Mouse (Mus musculus): ENCODE measurements around the gene Schip1.
"Not testable (repeated sequence)": the region's sequence is repeated elsewhere in the genome, so short reads cannot be mapped to it uniquely, and the experiment has no call there.

The Schip1 gene

DNA sequence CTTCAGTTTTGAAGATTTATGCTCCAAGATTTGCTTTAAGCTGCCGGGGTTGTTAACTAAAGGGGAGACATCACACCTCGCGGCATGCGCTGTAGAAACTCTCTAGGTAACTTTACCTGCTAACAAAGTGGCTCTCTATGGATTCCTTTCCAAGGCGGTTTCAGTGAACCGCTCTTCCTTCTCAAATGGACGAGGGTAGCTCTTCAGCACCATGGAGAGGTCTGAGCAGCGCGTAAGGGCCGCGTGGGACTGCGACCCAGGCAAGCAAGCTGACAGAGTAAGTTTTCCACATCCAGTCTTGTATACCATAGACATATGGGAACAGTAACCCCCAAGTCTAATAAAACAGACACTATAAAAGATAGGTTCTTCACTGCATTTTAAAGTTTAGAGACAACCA, at the start of gene Schip1:
Gene Schip1 (plus strand): TSS at position 72 of the 400 bp plus-strand sequence.
- peak; percentile 32 for DNase-seq

DNA sequence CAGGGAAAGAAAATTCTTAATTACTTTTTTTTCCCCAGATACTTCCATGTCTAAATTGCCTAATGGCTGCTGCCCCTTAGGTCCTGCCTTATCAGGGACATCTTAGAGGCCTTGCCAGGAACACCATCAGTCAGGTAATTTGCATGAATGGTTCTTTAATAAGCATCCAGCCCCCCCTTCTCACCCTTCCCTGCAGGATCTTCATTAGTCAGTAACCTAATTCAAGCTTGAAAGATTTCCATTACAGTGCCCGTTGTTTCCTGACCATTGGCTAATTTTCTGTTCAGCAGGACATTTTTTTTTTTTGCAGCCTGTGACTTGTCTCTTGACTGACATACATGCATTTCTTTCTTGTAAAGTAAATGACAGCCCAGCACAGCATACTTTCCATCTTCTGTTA, 48.8 kb upstream of the Schip1 start:
- no peak for DNase-seq

DNA sequence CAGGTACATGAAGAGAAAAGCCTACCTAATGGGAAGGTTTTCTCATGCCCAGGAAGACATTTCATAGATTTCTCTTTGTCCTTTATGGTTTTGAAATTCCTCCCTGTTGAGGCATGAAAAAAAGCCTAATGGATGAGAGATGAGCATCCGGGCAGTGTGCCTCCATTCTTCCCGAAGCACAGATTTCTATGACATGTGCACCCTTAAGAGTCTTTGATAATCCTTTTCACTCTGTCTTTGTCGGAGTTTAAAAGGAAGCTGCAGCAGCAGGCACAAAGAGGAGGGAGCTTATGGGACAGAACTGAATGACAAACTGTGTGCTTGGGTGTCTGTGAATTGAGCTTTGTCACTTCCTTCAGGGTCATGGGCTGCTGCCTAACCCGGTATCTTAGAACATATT, 45.2 kb upstream of the Schip1 start:
- DNase-seq: no peak

DNA sequence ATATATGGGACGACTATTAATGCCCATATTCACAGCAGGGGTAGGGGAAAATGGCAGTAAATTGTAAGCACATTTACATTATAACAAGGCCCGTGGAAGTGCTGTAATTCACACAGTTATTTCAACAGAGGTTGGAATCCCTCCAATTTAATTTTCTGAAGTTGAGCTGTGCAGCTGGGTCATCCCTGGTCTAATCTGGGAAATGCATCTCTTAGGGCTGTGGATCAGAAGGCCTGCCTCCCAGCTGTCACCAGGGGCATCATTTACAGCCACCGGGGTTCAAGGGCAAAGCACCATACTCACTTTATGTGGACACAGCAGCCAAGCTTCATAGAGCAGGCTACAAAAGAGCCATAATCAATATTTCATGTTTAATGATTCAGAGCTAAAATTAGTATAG, 28.5 kb upstream of the Schip1 start:
- DNase-seq: no peak

DNA sequence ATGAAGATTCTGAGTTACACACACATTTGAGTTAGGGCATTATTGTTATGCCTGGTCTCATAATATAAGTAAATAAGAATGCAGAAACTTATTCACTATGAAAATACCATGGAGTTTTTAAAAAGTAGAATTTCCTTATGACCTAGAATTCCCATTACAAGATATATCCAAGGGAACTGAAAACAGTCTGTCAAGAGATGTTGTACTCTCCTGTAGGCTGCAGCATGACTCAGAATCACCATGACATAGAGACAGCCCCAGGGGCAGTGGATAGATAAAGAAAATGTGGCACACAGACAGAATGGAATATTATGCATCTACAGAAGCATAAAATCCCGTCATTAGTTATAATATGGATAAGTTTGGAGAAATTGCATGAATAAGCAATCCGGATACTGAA, 21.7 kb upstream of the Schip1 start:
- DNase-seq: no peak

DNA sequence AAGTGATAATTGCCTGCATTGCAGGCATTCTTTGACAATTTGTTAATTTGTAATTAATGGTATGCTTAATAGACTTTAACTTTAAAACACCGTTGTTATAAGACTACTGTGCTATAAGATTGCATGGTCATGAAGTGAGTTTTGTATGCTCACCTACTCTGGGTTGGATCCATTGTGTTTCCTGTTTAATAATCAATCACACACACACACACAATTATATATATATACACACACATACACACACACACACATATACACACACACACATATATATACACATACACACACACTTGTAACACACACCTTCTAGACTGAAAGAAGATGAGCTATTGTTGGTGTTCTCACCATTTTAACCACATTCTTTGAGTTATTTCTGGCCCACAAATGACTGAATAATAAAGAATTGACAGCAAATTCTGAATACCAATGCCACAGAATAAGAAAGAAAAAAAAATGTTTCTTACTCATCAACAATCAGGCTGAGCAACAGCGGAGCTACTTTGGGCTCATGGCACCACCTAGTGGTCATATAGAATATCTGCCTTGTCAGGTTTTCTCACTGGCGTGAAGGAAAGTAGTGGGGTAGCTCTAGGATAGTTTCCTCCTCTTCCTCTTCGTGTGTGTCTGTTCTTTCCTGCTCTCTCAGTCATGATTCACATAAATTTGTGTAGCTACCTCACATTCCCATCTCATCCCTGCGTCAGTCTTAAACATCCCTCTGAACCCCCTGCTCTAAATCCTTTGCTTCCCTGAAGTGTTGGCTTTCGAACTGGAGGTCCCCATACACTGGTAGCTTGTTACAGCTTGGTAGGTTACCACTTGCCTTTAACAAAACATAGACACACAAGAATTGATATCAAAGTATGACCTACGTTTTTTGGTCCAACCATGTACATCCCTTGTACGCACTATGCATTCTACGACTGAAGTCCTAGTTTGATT, 18.9 kb upstream of the Schip1 start:
- peak; percentile 32 for DNase-seq

DNA sequence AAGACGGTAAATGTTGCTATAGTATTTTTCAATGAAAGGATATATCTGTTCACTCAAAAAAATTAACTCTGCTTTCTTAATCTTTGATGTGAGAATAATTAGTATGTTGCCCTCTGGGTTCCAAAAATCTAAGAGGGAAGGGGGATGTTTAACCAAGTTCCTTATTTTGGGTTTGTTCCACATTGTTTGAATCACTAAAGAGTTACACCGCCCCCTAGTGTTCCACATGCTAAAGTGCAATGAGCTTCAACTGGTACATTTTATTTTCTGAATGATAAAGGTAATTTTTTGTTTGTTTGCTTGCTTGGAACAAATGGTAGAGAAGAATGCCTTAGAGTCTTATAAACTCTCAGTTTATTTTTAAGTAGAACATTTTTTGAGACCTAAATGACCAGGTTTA, 11.1 kb upstream of the Schip1 start:
- DNase-seq: peak; percentile 12

DNA sequence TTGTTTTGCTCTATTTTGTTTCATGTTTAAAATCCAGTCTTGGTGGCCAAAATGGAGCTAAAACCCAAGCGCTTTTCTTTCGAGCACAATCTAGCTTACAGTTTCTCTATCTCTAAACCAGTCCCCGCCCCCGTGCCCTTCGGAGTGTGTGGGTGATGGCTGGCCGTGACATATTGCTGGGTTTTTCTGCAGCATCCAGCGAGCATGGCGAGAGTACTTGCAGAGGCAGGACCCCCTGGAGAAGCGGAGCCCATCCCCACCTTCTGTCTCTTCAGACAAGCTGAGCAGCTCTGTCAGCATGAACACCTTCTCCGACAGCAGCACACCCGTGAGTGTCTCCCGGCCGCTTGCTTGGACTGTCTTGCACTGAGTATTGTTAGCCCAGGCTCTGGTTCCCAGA, 9.5 kb upstream of the Schip1 start:
- DNase-seq: no peak

DNA sequence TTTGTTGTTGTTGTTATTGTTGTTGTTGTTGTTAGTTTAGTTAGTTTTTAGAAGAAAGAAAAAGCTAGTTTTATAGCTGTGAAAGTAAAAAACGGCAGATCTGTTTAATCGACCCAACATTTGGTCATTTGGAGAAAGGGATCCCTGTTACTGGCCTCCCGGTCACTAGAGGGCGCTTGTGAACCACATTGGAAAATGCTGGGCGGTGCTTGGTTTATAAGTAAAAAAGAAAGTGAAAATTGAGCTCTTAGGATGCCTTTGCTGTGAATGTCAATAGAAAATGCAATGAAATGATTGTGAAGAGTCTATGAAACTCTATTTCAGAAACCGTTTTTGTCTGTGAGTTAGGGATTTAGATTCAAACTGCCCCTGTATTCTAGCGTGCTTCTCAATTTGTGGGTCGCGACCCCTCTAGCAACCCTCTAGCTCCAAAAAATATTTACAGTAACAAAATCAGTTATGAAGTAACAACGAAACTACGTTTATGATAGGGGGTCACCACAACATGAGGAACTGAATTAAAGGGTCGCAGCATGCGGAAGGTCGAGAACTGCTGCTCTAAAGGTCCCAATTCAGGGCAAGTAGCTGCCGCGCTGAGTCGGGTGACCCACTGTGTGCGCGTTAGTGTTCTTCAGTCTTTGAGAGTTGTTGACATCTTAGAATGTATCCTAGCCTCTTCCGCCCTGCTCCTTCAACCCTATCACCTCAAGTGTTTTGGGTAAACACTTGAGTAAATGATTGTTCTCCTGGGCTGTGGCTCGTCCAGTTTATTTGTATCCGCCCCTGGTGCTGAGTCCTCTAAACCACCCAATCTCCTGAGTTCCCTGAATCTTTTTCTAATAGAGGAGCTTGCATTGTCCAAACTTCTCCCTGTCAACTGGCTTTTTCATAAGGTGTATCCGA, 8.0 kb upstream of the Schip1 start:
- DNase-seq: peak; percentile 80

DNA sequence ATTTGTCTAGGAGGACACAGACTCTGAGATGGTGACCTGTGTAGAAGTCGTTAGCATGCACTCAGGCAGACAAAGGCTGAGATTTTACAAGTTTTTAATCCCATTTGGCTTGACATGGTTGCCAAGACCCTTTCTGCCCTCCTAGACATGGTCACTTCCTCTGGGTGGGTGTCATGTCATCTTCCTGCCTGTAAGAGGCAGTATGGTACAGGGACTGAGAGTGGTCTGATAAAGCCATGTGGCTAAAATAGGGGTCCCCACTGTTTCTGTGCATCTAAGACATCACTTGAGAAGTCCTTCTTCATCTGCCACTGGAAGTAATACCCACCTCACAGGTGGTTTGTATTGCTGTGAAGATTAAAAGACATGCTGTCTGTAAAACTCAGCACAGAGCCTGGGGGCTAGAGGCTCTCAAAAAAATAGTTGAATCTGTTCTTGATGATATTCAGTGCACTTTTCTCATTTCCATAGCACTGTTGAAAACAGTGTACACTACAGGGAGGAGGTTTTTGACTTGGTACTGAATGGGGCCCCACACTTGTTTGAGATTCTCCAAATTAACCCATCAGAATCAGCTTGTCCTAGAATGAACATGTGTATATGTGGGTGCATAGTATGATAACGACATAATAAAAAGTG, 5.3 kb upstream of the Schip1 start:
- no peak for DNase-seq

DNA sequence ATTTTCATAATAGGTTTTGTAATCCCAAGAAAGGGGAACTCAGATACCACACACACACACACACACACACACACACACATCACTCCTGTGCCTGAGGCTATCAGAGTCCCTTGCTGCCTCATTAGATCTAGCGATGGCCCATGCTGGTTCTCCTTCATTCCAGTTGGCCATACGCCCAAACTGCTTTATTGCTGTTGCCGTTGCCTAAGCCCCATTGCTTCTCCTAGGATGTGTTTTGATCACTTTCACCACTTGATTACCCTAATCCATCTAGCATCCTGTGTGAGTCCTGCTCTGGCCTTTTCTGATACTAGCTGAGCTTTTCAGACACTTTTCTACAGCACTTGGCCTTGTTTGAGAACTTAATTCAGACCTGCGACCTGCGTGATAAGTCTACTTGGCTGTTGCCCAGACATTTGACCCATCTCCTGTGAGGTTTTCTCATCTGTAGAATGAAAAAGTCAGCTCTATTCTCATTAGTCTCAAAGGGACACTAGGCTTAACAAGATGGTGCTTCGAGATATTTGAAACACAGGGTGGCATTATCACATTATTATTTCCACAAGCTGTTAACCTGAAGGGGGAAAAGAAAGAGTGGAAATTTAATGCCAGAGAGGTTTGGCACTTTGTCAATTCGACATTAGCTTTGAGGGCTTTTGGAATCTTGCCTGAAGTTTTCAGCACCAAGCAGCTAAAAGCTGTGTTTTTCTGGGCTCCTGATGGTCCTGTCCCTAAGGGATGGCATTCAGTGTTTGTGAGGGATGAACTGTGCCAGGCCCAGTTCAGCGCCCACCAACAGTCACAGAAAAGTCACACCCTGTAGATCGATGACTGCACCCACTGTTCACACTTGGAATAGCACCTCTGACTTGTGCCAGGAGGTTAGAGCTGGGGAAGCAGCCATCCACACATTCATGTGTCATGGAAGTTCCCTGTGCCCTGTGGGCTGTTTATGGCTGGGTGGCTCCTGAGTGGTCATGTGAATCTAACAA, 7.1 kb downstream of the Schip1 start:
- DNase-seq: no peak

DNA sequence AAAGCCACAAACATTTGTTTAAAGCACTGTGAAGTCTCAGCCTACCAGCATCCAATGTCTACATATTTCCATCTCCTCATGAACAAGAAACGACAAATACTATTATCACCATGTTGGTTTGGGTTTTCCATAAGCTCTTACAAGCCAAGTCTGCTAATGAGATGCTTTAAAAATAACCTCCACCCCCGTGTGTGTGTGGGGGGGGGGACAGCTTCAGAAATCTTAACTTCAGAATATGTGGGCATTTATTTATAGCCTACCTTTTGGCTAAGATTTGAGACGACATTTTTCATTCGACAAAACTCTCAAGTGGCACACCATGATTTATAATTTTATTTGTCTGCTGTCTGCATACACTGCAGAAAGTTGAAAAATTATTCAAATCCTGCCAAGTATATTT, 12.8 kb downstream of the Schip1 start:
- no peak for DNase-seq

DNA sequence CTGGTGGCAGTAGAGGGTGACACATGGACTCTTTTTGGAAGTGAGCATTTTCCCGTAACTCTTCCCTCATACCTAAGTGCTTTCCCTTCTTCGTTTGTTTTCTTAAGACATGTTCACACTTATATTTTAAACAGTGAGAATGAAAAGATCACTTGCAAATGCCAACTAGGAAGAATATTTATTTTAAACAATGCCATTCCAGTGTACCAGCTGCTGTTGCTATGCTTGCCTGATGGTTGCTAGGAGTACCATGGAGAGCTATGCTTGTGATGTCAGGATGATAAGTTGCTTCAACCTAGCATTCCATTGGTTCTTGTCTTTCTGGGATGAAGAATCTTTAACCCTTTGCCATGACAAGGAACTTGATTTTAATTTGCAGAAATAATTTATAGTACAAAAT, 20.4 kb downstream of the Schip1 start:
- no peak for DNase-seq

DNA sequence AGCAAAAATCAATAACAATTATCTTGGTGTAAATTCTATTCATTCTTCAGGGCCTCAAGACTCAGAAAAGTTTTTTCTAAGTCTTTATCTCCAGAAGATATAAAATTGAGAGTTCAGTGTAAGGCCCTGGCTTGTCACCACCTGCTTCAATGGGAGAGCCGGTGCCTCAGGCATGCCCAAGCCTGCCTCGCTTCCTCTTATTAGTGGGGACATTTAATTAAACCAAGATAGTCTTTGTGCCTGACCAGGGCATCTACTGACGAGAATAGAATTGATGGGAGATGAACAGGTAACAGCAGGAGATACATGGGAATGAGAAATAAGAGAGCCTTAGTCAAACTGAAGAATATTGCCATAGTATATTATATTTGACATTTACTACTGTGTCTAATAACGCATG, 27.5 kb downstream of the Schip1 start:
- DNase-seq: no peak

DNA sequence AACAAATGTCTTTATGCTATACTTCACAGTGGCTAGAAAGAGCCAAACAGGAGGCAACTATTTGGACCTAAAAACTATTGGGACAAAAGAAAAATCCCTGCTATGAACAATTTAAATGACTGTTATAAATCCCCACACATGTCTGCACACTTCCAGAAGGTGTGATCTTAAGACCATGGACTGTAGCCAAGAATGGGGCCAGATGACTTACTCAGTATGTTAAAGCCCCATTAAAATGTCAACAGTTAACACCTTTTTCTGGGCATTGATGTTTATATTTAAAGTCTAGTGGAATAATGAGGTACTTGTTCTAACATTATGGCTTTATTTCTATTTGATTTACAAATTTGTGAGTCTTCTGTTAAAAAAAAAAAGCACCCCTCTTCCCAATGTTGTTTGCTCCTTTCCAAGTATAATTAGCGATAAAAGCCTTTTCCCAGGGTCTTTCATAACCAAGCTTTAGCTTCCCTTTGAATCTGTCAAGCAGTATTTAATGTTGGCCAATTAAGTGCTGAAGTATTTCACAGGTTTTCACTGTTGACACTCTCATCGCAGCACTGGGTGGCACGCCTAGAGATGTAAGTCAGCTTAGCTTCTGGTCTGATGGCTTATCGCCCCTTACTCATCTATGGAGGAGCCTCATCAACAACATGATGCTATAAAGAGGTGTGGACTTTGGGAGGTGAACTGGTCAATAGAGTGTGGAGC, 32.3 kb downstream of the Schip1 start:
- DNase-seq: no peak

DNA sequence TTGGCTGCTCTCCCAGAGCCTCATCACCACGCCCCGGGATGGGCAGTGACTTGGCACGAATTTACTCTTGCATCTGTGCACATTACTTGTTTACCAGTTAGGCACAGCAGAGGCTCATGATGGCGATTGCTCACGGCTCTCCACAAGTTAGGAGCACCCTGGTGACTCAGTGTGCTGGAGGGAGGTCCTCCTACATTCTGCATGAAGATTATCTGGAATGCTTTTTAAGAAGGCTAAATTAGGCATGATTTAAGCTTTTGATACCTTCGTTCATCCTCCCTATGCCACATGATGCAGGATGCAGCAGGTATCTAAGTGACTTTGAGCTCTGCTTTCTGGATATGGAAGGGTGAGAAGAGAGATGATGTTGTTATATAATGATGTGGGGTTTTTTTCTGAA, 35.0 kb downstream of the Schip1 start:
- not testable (repeated sequence) for DNase-seq

DNA sequence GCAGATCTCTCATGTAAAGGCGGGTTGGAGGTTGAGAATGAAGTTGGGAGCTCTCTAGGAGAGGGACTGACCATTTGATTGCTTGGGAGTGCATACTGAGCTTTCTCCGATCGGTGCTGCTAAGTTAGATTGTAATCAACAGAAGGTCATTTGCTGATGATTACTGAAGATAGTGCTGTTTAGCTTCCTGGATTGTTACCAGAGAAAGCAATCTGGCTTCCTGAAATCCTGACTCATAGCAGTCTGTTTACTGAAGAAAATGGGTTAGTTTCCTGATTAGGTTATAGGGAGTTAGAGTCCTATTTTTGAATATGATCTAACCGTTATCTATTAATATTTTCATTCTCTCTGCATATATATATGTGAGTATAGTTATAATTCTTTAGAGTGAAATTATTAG, 36.7 kb downstream of the Schip1 start:
- DNase-seq: no peak

DNA sequence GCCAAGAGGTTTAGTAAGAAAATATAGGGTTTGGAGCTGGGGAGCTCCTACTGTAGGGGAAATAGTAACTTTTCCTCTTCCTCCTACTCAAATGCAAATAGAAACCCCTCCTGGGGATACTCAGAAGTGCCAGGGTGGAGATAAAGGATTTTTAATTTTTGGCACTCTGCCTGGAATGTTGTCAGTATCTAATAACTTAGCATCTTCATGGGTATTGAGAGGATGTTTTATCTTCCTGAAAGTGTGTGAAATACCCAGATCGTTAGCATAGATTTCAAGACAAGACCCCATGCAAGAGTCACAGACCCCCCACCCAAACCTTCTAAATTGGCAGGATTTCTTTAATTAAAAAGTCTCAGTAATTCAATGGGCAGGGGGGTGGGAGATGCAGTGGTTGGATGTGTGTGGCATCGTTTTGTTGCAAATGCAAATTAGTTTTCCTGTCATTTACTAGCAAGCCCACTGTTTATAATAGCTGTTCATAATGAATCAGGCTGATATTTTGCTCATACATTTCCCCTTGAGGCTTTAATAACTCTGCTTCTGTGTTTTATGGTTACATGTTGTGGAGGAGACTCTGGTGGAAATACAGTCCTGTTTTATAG, 40.6 kb downstream of the Schip1 start:
- no peak for DNase-seq

DNA sequence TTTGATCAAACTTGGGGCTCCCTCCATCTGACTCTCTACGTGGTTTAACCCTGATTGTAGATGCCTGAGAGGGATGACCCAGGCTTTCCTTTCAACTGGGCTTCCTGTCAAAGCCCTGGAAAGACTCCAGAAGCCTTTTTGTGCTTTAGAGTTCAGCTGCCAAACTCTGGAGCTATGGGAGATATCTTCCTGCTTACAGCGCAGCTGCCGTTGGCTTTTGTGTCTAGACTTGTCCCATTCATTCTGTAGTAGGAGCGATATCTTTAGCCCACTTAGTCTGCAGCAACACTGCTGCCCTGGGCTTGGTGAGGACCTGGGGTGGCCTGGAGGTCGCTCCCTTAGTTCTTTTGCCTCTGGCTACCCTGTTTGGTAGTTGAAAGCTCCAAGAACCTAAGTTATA, 56.7 kb downstream of the Schip1 start:
- DNase-seq: no peak

DNA sequence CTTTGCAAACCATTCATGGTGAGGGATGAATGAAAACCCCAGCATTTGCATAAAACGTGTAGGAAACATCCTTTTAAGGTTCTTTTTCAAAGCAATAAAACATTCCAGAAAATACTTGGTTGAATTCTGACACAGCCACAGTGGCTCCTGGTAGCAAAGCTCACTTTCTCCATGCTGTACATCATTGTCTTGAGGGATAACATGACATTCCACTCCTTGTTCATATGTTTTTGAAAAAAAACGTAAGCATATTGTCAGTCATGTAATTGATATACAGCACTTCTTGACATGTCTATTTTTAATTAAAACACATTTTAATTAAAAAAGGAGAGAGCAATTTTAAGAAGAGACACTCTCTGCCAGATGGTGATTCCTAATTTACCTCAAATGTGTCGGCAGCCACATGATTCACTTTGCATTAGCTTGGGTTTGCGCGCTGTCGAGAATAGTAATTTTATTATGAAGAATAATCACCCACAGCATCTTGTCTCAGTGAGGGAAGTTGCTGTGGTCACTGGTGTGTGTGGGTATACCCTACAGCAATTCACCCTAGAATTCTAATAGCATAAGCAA, 61.8 kb downstream of the Schip1 start:
- no peak for DNase-seq

DNA sequence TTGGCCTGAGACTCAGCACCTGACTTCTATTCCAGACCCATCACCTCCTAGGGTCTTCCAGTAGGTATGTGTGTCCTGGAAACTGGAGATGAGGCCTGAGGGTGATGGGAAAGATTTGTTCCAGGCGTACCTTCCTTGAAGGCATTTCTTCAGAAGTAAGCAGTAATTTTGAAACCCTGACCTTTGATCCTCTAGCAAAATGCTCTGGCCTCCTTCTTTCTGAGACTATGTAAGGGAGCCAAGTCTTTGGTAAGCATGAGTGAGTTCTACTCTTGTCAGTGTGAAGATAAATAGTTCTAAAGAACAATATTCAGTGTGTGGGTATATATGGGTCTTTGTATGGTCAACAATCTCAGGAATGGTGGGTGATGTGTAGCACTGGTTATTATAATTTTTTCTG, 65.8 kb downstream of the Schip1 start:
- DNase-seq: no peak
